ENCODE assay signal across 8 mouse cellular contexts in the genomic region with DNA sequence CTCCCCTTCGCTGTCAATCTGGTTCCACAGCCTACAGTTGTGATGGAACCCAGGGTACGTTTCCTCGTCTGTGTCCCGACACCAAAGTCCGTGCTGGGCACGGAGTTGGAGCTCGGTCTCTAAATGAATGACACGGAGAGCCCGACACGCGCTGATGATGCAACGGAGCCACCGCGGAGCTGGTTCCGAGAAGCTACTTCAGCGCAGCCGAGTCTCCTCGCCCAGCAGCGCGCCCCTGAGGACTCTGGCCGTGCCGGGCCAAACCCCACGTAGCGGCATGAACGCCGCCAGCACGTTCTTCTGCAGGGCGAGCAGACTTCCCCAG. TPM values are rescaled to one million over a fixed set of nuclear protein-coding genes. Genes with fewer than 3 reads are reported as not detected.
DNase-seq lines count a peak whose midpoint lies in the region; ATAC-seq and TF ChIP-seq lines count a peak whose summit lies in the region.

No protein-coding gene starts in this region.

- H3K27ac ChIP-seq in lung, embryonic 16.5 days (ENCODE audit: low read length), result peak overlapping the region; percentile 72
- no peak overlapping the region for H3K27ac ChIP-seq in forebrain, embryonic 11.5 days (ENCODE audit: low read depth, low read length)
- H3K27ac ChIP-seq in limb, embryonic 13.5 days, result no peak overlapping the region
- peak overlapping the region; percentile 83; the same call in 1 of the 2 replicates for H3K27ac ChIP-seq in olfactory bulb, adult 2 months (ENCODE audit: insufficient read depth, low read depth, low read length)

- H3K27me3 ChIP-seq in lung, embryonic 16.5 days (ENCODE audit: control insufficient read depth, insufficient read depth, low read depth, low read length), result no peaks in the 10 kb centered on the region
- no peaks in the 10 kb centered on the region for H3K27me3 ChIP-seq in forebrain, embryonic 11.5 days (ENCODE audit: control insufficient read depth, insufficient read depth, low read length)
- no peaks in the 10 kb centered on the region for H3K27me3 ChIP-seq in limb, embryonic 13.5 days

- no peaks in the 10 kb centered on the region; the same call in 1 of the 2 replicates for H3K36me3 ChIP-seq in lung, embryonic 16.5 days (ENCODE audit: control insufficient read depth, insufficient read depth, low read length)
- no peaks in the 10 kb centered on the region for H3K36me3 ChIP-seq in forebrain, embryonic 11.5 days (ENCODE audit: control insufficient read depth, insufficient read depth, low read length)
- H3K36me3 ChIP-seq in limb, embryonic 13.5 days, result peaks cover 4% of the 10 kb centered on the region; the same call in 1 of the 2 replicates

- peak overlapping the region; percentile 89 for H3K4me2 ChIP-seq in lung, embryonic 16.5 days (ENCODE audit: low read depth, low read length)
- H3K4me2 ChIP-seq in forebrain, embryonic 11.5 days (ENCODE audit: low read depth, low read length, severe bottlenecking), result peak overlapping the region; percentile 87
- peak overlapping the region; percentile 93 for H3K4me2 ChIP-seq in limb, embryonic 13.5 days (replicated peaks)

- WGBS in lung, embryonic 16.5 days, result under 1% methylated on average over 28 of the region's 28 CpGs
- 0% methylated on average over 28 of the region's 28 CpGs for WGBS in forebrain, embryonic 11.5 days
- WGBS in limb, embryonic 13.5 days, result under 1% methylated on average over 28 of the region's 28 CpGs
- under 1% methylated on average over 28 of the region's 28 CpGs for WGBS in olfactory bulb, adult 2 months

- H3K9ac ChIP-seq in lung, embryonic 16.5 days (ENCODE audit: low read length), result peak overlapping the region; percentile 81
- H3K9ac ChIP-seq in forebrain, embryonic 11.5 days (ENCODE audit: low read length), result peak overlapping the region; percentile 83
- H3K9ac ChIP-seq in limb, embryonic 13.5 days, result peak overlapping the region; percentile 90

- H3K4me1 ChIP-seq in lung, embryonic 16.5 days (replicated peaks; ENCODE audit: control insufficient read depth, insufficient read depth, low read length), result peaks cover 18% of the 10 kb centered on the region
- H3K4me1 ChIP-seq in forebrain, embryonic 11.5 days (replicated peaks; ENCODE audit: control insufficient read depth, insufficient read depth, low read length), result peaks cover 7% of the 10 kb centered on the region; the same call in 1 of the 2 replicates
- peaks cover 23% of the 10 kb centered on the region for H3K4me1 ChIP-seq in limb, embryonic 13.5 days
- peaks cover 7% of the 10 kb centered on the region; the same call in 1 of the 2 replicates for H3K4me1 ChIP-seq in olfactory bulb, adult 2 months (ENCODE audit: control insufficient read depth, insufficient read depth, low read length)

- no peak for ATAC-seq in lung, embryonic 16.5 days (ENCODE audit: low read depth)
- ATAC-seq in forebrain, embryonic 11.5 days (replicated peaks; ENCODE audit: low FRiP score), result no peak
- ATAC-seq in limb, embryonic 13.5 days (ENCODE audit: low FRiP score, low read depth), result no peak; the same call in 1 of the 2 replicates

- TF ChIP-seq CTCF in olfactory bulb, adult 2 months (IDR thresholded peaks at IDR 0.05; ENCODE audit: insufficient read depth, low read depth, low read length), result no peak

- peak overlapping the region; percentile 97 for H3K4me3 ChIP-seq in lung, embryonic 16.5 days (ENCODE audit: low read length)
- peak overlapping the region; percentile 80 for H3K4me3 ChIP-seq in forebrain, embryonic 11.5 days (ENCODE audit: low read depth, low read length)
- H3K4me3 ChIP-seq in limb, embryonic 13.5 days, result peak overlapping the region; percentile 97
- peak overlapping the region; percentile 91 for H3K4me3 ChIP-seq in olfactory bulb, adult 2 months (ENCODE audit: insufficient read depth, low read depth, low read length)

- H3K9me3 ChIP-seq in lung, embryonic 16.5 days (ENCODE audit: control insufficient read depth, low read length), result no peaks in the 10 kb centered on the region
- no peaks in the 10 kb centered on the region for H3K9me3 ChIP-seq in forebrain, embryonic 11.5 days (ENCODE audit: control insufficient read depth, low read length)
- H3K9me3 ChIP-seq in limb, embryonic 13.5 days, result no peaks in the 10 kb centered on the region

- no peak for TF ChIP-seq POLR2A in olfactory bulb, adult 2 months (IDR thresholded peaks at IDR 0.05; ENCODE audit: insufficient read depth, low read depth, low read length)

- no peak for DNase-seq in lung, postnatal 4 days
- DNase-seq in forebrain, embryonic 11.5 days (ENCODE audit: low spot score), result no peak
- no peak for DNase-seq in embryo, embryonic 10.5 days (ENCODE audit: low spot score)
- DNase-seq in layer of hippocampus, adult 11-12 months (ENCODE audit: low spot score), result no peak
- DNase-seq in right cerebral cortex, adult 2 months (ENCODE audit: low spot score in 2 of 2), result no peak

RNA-seq across cellular contexts. Expression of a gene that starts 0.3 kb away (rescaled TPM):
- 111 and 117 TPM in 2 replicates for polyA plus RNA-seq in lung, embryonic 16.5 days (2015; fragmentation: Nextera tagmentation; extraction: Ambion mirVana)
- 146 and 147 TPM in 2 replicates for polyA plus RNA-seq in forebrain, embryonic 11.5 days (2014; fragmentation: Nextera tagmentation; extraction: Ambion mirVana)
- polyA plus RNA-seq in limb, embryonic 13.5 days (2015; fragmentation: Nextera tagmentation; extraction: Ambion mirVana), result 137 and 138 TPM in 2 replicates
- polyA plus RNA-seq in olfactory bulb, adult 2 months (2012; ENCODE audit: insufficient read depth, insufficient read length, low replicate concordance, missing spikeins), result not detected in 2 replicates

RNA-seq across cellular contexts. Expression of a gene that starts 22.4 kb away (rescaled TPM):
- 0.62 TPM in 1 of 2 replicates, not detected in the other for polyA plus RNA-seq in lung, embryonic 16.5 days (2015; fragmentation: Nextera tagmentation; extraction: Ambion mirVana)
- polyA plus RNA-seq in forebrain, embryonic 11.5 days (2014; fragmentation: Nextera tagmentation; extraction: Ambion mirVana), result not detected in 2 replicates
- 0.72 TPM in 1 of 2 replicates, not detected in the other for polyA plus RNA-seq in limb, embryonic 13.5 days (2015; fragmentation: Nextera tagmentation; extraction: Ambion mirVana)
- polyA plus RNA-seq in olfactory bulb, adult 2 months (2012; ENCODE audit: insufficient read depth, insufficient read length, low replicate concordance, missing spikeins), result not detected in 2 replicates

RNA-seq across cellular contexts. Expression of a gene that starts 23.6 kb away (rescaled TPM):
- polyA plus RNA-seq in lung, embryonic 16.5 days (2015; fragmentation: Nextera tagmentation; extraction: Ambion mirVana), result 0.05 and 0.11 TPM in 2 replicates
- polyA plus RNA-seq in forebrain, embryonic 11.5 days (2014; fragmentation: Nextera tagmentation; extraction: Ambion mirVana), result 0.17 and 0.65 TPM in 2 replicates
- 0.38 and 0.47 TPM in 2 replicates for polyA plus RNA-seq in limb, embryonic 13.5 days (2015; fragmentation: Nextera tagmentation; extraction: Ambion mirVana)
- polyA plus RNA-seq in olfactory bulb, adult 2 months (2012; ENCODE audit: insufficient read depth, insufficient read length, low replicate concordance, missing spikeins), result not detected in 2 replicates

Comparison
In these comparisons a context has a peak if more than half of its experiments do, and no peak if none do; other contexts are left out.
1. H3K27ac ChIP-seq: peak in lung, embryonic 16.5 days (single experiment) and olfactory bulb, adult 2 months (single experiment); none in forebrain, embryonic 11.5 days (single experiment) and limb, embryonic 13.5 days (single experiment).
2. Peak in every context shown above with its lines, with median percentiles within 50 percentile points of each other: H3K4me2 ChIP-seq, H3K4me3 ChIP-seq and H3K9ac ChIP-seq.